Mouse (Mus musculus) small intestine, adult 2 months (tissue): ENCODE measurements around the gene Zmynd8.

ENCODE experiments used
- CTCF ChIP-seq: fragments of 200-500 bp; IDR thresholded peaks from 2 replicates; pipeline ENCODE4 v1.5.1; 2012; ENCODE audit warnings: low read depth, mild to moderate bottlenecking, control low read depth, inconsistent platforms, low read length, moderate library complexity, mixed read lengths; ENCODE audit not compliant: insufficient replicate concordance, insufficient read length; ENCODE audit errors: extremely low read depth
- POLR2A ChIP-seq: fragments of 200-500 bp; IDR thresholded peaks from 2 replicates; pipeline ENCODE4 v1.6.1; 2012; ENCODE audit warnings: low read depth, mild to moderate bottlenecking, control low read depth, inconsistent platforms, low read length, moderate library complexity

DNA sequence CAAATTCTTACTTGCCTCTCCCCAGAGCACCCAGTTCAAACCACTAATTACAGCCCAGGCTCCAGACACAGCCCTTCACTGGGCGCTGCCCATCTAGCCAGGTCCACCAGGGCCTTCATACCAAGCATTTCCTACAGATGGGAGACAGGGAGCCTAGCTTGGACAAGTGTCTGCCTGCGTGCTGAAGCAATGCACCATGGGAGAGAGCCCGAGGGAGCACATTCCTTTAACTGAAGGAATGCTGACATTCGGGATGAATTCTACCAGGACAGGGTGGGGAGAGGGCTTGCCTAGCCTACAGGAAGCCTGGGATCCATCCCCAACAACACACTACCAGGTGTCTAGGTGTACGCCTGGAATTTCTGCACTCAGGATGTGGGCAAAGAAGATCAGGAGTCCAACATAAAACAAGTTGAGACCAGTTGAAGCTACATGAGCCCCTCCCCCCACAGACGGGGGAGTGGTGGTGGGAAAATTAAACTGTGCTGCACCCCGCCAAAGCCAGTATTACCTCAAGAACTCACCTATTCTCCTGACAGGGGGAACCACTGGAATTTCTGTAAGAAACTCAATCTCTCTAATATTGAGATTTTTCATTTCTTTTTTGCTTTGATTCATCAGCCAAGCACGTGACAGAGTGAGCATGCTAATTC is 67.1 kb downstream of the Zmynd8 start:
- no peak for TF ChIP-seq CTCF
- no peak for TF ChIP-seq POLR2A
